Mouse (Mus musculus): ENCODE data around the gene Actn1.
A peak's percentile ranks its signal among the peaks of the same experiment; 100 is the strongest.

The Actn1 gene

DNA sequence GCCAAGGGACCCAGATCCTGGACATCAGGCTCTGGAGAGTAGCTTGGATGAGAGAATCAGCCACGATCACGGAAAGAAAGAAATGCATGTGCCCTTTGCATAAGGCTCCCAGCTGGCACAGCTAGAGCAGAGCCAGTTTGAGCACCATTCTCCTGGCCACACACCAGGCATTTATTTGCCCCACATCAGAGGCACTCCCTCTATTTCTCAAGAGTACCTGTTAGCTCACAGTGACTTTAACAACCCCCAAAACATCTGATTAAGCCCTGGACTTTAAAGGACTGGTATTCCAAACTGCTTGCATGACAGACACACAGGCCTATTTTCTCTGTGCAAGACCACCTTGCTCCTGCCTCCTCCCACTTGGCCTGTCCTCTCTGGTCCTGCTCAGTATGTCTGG is 78.3 kb downstream of the Actn1 start:
- no peak for DNase-seq (ENCODE audit: low spot score)

DNA sequence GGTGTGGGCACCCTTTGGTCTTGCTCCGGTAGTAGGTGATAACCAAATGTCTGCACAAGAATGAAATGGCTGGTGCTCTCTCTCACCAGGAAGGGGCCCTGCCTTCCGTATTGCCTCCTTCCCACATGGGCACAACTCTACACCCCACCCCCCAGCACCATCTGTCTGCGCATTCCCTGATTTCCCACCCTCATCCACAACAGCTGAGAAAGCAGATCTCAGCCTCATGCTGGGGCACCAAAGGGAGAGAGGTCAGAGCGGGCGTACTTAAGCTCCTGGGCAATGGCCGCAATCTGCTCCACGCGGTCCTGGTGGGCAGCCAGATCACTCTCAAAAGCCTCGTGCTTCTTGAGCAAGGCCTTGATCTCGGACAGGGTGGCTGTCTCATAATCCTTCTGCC is 82.1 kb downstream of the Actn1 start:
- DNase-seq (ENCODE audit: low spot score) = peak; percentile 20

DNA sequence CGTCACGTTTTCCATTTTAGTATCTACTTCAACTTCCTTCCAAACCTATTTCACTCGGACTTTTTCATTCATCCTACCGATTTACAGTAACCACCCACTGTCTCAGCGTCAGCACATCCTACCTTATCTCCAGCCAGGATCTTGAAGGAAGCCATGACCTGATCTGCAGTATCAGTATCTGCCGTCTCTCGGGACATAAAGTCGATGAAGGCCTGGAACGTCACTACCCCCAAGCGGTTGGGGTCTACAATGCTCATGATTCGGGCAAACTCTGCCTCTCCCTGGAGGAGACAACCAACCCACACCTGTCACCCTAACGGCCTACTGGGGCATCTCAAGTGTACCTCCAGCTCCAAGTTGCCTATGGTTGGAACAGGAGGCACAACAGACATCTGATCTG is 91.4 kb downstream of the Actn1 start:
- DNase-seq (ENCODE audit: low spot score) = peak; percentile 32

DNA sequence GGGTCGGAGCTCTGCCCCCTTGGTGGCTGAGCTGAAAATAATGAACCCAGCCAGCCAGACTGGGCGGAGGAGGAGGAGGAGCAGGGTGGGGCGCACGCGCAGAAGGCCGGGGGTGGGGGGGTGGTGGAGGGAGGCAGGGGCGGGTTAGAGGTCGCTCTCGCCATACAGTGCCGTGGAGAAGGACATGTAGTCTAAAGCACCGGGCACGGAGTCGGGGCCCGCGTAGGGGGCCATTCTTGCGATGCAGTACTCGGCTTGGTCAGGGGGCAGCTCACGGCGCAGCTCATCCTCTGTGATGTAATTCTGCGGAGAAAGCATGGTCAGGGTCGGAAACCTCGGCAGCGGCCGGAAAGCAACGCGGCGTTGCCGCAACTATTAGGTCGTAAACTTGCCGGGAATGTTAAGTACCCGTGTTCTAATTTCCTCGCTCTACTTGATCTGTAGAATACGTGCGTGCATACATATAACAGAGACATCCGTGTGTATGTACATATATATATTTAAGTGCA is 91.9 kb downstream of the Actn1 start:
- peak; percentile 91 for DNase-seq (ENCODE audit: low spot score)

DNA sequence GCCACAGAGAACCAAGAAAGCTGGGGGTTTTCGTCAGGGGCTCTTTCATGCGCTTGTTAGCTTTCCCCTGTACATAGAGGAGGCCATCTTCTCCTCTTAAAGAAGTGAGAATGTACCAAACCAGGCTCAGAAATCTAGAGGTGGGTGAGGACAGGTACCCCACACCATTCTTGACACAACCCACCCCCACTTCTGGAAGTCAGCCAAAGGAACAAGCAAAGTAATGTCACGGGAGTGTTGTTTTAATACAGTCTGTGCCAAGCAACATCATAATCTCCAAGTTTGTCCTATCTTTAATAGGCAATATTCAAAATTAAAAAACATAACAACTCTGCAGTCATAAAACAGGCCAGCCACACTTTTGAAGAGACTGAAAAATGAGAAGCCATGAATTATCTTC is 92.8 kb downstream of the Actn1 start:
- DNase-seq (ENCODE audit: low spot score) = no peak

DNA sequence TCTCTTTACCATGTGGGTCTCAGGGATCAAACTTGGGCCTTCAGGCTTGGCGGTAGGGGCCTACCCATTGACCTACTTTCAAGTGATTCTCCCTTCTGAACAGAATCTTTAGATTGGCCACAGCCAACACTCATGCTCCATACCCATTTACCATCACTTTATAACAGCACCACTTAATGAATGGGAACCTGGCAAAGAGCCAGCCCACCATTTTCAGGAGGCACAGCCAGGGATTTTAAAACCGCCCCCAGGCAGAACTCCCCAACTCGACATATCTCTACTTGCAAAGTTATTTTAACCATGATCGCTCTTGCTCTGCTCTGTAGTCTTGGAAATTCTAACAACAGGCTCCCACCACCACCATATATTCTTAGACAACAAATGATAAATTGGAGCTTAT is 93.5 kb downstream of the Actn1 start:
- DNase-seq (ENCODE audit: low spot score) = no peak

DNA sequence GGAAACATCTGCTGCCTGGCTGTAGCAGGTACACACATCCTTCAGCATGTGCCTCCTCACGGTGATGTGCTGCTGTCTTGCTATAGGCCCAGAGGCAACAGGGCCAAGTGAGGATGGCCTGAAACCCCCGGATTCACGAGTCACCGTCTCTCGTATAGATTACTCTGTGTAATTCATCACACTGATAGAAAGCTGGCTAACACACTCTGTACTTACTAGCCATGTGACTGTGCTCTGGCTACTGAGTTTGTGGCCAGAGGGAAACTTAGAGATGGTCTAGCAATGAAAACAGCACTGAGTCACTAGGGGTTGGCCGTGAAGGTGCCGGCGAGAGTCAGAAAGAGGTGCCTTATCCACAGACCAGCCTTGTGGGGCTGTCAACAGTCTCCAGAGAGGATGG is 95.6 kb downstream of the Actn1 start:
- no peak for DNase-seq (ENCODE audit: low spot score)

DNA sequence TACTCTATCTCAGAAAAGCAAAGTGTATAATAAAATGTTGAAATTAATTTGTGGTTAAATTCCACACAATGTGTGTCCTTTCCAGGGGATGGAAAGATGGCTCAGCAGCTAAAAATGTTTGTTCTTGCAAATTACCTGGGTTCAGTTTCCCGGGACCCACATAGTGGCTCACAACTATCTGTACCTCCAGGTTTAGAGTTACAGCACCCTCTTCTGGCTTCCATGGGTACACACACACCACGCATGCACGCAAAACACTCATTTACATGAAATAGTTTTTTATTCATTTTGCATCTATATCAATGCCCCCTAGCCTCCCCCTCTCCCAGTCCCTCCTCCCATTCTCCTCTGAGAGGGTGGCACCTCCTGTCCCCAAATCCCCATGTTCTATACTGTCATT is 97.7 kb downstream of the Actn1 start:
- DNase-seq (ENCODE audit: low spot score) = no peak

DNA sequence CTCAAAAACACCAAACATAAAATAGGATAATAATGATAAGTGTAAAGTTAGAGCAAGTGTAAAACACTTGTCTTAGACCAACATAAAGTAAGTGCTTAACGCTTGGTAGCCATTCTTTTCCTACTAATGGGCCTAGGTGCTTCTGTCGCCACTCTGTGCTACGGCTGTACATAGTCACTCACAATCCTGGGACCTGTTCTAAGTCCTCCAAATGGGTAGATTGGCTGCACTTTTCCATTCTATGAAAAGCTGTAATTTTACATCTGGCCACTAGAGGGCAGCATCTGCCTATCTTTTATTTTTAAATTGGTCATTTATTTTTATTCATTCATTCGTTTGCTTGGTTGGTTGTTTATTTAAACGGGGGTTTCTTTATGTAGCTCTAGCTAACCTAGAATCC is 102.5 kb downstream of the Actn1 start:
- DNase-seq (ENCODE audit: low spot score) = no peak

DNA sequence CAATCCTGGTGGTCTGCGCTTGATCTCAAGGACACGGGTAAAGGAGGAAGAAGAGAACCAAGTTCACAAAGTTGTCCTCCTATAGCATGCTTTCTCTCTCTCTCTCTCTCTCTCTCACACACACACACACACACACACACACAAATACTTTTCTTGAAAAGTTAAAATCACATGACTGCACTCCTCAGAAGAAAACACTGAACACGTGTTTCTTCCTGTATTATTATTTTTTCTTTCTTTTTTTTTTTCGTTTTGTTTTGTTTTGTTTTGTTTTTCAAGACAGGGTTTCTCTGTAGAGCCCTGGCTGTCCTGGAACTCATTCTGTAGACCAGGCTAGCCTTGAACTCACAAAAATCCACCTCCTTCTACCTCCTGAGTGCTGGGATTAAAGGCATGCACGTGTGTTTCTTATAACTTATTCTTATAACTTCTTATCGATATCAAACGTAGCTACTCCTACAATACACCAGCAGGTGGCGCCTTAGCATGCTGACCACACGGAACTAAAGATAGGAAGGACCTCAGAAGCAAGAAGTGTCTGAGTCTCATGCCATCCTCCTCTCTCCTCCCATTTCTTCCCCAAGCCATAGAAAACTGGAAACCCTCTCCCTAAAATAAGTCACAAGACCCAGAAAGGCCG is 106.4 kb downstream of the Actn1 start:
- DNase-seq (ENCODE audit: low spot score) = peak; percentile 86

DNA sequence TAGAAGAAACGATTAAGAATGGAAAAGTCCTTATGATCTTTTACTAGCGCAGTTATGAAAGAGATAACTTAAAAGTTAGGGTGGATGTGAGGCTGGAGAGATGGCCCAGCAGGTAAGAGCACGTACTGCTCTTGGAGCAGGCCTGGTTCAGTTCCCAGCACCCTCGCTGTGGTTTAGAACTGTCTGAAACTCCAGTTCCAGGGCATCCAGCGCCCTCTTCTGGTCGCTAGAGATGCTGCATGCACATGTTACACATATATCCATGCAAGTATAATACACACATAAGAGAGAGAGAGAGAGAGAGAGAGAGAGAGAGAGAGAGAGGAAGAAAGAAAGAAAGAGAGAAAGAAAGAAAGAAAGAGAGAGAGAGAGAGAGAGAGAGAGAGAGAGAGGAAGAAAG is 107.1 kb downstream of the Actn1 start:
- no peak for DNase-seq (ENCODE audit: low spot score)

DNA sequence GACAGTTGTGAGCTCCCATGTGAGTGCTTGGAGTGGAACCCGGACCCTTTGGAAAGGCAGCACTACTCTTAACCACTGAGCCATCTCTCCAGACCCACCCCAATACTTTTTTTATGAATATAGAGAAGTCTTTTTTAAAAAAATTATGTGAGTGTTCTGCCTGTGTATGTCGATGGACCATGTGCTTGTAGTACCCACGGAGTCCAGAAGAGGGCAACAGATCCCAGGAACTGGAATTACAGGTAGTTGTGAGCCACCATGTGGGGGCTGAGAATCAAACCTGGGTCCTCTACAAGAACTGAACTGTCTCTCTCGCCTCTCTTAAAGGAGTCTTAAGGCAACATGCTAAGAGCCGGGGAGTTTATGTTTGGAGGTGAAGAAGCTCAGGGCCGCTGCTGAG is 108.3 kb downstream of the Actn1 start:
- DNase-seq (ENCODE audit: low spot score) = no peak

DNA sequence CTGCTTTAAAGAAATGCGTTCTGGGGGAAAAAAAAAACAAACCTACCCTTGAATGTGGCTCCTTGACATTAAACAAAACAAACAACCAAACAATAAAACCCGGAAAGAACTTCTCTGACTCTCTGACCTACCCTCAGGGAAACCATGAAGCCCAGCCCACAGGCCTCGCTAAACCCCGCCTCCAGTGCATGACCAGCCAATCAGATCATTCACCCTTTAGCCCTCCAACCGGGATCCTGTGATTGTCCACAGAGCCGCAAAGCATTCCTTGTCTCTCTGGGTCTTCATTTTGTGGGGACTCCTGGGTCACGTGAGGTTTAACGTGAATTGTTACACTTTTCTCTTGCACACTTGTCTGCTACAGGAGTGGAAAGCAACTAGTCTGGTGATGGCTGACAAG is 109.5 kb downstream of the Actn1 start:
- DNase-seq (ENCODE audit: low spot score) = peak; percentile 80

DNA sequence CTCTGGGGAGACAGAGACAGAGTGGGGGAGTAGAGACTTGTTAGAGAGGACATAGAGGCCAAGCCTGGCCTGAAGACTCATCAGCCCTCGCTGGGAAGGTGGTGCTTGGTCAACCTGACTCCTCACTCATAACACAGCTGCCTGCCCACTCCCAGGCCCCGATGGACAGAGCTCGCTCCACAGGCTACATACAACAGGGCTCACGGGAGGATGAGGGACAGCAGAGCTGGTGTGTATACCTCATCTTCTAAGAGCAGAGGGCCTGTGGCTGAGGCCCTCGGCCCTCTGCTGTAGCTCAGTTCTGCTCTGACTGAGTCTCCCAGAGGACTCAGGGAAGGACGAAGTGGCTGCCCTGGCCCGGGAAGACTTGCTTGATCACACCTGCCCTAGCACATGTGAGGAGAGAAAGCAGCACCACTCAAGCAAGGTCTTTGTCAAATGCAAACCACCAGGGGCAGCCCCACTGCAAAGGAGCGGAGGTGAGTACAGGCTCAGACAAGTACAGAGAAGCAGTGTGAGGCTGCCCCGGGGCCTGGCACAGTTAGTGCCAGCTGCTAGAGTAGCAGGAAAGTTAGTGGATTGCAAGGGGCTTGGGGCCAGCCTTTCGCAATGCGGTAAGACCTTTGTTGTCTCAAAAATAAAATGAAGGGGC is 112.5 kb downstream of the Actn1 start:
- no peak for DNase-seq (ENCODE audit: low spot score)

DNA sequence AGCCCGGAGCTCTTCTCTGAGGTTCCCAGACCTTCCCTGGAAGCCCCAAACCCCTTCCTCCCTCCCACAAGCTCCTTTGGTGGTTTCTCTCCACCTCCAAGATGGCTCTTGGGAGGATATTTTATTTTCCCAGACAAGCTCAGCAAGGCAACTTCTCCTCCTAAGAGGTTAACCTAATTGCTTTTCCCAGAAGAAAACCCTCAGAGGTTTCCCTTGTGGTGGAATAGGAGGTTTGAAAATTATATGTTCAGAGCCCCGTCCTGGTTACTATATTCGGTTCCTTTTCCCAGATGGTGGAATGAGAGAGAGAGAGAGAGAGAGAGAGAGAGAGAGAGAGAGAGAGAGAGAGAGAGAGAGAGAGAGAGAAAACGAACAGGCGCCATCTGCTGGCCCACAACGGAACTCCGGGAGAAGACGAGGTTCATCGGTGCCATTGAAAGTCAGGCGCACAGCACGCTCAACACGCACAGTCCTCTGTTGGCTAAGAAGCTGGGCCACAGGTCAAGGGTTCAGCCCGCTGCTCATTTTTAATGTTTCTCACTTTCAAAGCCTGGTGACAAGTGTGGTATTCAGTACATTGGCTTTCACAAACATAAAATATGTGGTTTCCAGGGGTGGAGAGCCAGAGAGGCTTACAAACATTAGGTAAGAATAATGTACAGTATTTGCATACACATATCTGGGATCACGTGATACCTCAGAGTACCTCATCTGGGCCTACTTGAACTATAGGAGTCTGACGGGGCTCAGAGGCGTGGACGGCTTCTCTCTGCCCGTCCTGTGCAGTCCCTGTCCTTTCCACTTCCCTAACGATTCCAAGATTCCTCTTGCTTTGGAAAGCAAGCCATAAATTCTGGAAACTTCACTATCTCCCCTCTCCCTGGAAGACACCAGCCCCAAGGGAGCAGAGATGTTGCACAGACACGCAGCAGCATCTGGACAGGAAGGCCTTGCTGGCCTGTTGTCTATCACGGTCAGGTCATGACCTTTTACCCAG is 113.6 kb downstream of the Actn1 start:
- DNase-seq (ENCODE audit: low spot score) = peak; percentile 93

DNA sequence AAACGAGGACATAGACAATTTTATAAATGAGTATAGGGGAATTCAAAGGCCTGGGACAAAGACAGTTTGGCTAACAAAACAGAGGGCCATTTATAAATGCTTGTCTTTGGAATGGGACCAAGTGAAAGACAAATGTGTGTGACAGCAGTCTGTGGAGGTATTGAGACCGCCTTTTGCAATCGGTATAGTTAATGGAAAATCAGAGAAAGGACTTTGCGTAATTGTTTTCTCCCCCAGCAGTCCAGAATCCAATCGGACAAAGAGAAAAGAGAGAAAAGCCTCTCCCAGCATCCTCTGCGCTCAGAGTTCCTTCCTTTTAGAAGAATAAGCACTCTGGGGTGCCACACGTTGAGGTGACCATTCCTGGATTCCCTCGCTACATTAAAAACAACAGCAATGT is 114.8 kb downstream of the Actn1 start:
- no peak for DNase-seq (ENCODE audit: low spot score)

DNA sequence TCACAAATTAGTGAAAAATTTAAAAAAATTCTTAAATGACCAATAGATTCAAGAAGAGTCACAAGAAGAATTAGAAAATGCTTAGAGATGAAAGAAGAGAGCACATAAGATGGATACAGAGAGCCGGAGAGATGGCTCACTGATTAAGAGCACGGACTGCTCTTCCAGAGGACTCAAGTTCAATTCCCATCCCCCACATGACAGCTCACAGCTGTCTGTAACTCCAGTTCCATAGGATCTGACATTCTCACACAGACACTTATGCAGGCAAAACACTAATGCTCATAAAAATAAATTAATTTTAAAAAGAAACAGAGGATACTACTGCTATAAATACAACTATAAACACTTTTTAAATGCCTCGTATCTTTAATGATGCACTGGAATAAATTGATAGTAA is 115.3 kb downstream of the Actn1 start:
- DNase-seq (ENCODE audit: low spot score) = no peak

DNA sequence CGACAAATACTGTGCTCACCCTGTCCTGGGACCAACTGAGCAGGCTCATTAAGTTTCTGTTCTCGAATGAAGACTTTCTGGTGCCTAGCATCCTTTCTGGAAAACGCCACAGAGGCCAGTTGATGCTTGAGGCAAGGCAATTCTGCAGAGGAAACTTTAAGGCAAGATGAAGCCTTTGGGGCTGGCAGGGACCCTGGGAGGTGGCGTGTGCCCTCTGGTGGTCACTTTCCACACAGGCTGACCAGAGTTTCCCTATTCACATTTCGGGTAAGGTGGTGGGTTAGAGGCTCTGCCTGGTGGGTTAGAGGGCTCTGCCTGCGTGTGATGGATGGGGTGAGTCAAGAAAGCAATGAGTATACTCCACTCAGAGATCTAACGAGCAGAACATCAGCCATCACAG is 118.7 kb downstream of the Actn1 start:
- peak; percentile 86 for DNase-seq (ENCODE audit: low spot score)

DNA sequence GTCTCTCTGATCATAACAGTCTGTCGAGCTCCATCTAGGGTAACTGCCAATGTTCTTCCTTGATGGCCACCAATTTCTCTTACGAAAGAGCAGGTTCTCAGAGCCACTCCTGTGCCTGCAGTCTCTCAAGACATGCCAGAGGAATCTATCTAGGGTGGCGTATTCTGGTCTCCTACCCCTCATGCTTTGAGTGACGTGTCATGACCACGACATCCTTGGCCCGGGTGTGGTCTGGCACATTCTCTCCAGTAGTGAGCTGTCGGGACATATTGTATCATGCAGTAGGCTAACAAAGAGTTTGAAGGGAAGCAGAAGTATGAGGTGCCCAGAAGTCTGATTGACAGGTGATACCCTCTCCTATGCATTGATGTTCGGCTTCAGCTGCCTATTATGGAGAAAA is 119.2 kb downstream of the Actn1 start:
- no peak for DNase-seq (ENCODE audit: low spot score)

DNA sequence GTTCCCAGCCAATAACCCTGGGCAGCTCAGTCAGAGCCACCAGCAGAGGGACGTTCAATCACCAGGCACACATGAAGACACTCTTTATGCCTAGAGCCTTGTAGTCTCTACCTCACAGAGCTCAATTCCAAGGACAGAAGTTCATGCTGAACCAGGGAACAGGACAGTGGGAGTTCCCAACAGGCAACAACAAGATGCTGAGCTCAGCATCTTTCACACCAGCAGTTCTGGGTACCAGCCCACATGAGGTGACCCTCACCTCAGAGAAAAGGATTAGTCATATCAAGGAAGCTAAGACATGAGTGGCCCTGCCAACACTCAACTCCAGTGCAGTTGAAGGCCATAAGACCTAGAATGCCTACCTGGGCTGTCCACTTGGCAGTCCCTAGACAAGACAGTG is 122.4 kb downstream of the Actn1 start:
- no peak for DNase-seq (ENCODE audit: low spot score)

DNA sequence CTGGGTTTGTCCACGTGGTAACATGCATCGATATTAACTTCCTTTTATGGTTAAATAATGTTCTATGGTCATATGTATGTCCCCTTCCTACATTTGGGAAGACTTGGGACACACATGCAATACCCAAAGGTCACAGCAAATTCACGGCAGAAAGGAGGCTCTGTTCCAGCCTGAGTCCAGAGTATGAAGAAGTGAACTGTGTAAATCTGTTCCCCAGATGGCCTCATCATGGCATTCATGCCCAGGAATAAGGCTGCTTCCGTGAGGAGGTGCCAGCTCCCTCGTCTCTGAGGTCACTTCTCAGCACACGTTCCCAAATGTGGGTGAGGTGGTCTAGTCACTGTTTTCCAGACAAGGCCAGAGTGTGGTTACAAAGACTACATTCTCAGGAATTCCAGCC is 122.9 kb downstream of the Actn1 start:
- no peak for DNase-seq (ENCODE audit: low spot score)

DNA sequence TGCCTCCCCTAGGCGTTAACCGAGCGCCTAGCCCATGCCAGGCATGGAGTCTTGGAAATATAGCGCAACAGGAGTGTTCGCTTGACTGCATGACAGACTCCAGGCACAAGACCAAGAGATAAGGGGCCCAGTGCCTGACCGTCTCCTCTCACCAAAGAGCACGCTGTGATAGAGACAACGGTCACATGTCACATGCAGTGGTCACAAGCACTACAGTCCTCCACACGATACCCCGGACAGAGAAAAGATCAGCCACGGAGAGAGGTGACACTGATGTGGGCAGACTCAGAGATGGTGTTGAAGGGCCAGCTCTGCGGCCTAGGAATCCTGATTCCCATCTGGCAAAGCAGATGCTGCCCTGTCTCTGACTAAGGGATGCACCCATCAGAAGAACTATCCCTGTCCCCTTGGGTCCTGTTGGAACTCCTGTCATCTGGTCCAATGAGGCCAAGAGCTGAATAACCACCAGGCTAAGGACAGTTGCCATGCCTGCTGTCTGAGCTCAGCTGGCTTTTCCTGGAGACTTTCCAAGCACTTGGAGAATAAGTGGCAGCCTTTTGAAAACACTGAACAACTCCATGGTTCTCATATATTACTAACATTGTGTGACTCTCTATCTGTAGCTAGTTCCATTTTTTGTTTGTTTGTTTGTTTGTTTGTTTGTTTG is 123.8 kb downstream of the Actn1 start:
- no peak for DNase-seq (ENCODE audit: low spot score)

Measured in embryo, embryonic 10 days (tissue).